Mouse (Mus musculus) cerebellum, adult 2 months (tissue): ENCODE measurements around the gene Fgf14.

Source experiments
- CTCF ChIP-seq: fragments of 200-500 bp; IDR thresholded peaks from 2 replicates; pipeline ENCODE4 v1.5.1; 2011; ENCODE audit warnings: low read depth, mild to moderate bottlenecking, control low read depth, low read length, moderate library complexity, borderline replicate concordance; ENCODE audit not compliant: insufficient read depth
- POLR2A ChIP-seq: fragments of 200-500 bp; IDR thresholded peaks from 2 replicates; pipeline ENCODE4 v1.6.1; 2011; ENCODE audit warnings: low read length, control low read depth, borderline replicate concordance; ENCODE audit not compliant: insufficient read depth

- TF ChIP-seq CTCF = no peak
- TF ChIP-seq POLR2A = no peak
Measured at GRCm38 (mm10) chr14:124220979-124221378, 455.9 kb downstream of the Fgf14 start.
